Mouse (Mus musculus) liver, postnatal 0 days (tissue): ENCODE results near the gene Gm28043. TPM values are rescaled to one million over a fixed set of nuclear protein-coding genes. Genes with fewer than 3 reads are reported as not detected.
"Not testable (repeated sequence)": the region's sequence is repeated elsewhere in the genome, so short reads cannot be mapped to it uniquely, and the experiment has no call there.

ENCODE experiments used
- ATAC-seq: fragments of 200-750 bp; cut with Nextera tagmentation; 2 replicates; pipeline ENCODE4 v1.8.0; 2017; ENCODE audit warnings: mild to moderate bottlenecking, moderate library complexity
- DNase-seq: peaks from one replicate; pipeline ENCODE4 v3.0.0-alpha.2; 2016
- H3K27ac ChIP-seq: fragments of 300-500 bp; sonication (generic); 2 replicates; pipeline ENCODE4 v1.5.1; 2014; ENCODE audit warnings: antibody characterized with exemption, moderate library complexity, mild to moderate bottlenecking, low read depth
- H3K27me3 ChIP-seq: fragments of 300-500 bp; sonication (generic); 2 replicates; pipeline ENCODE4 v1.6.1; 2014; ENCODE audit warnings: low read length, control low read depth, mixed read lengths; ENCODE audit not compliant: insufficient read depth
- H3K36me3 ChIP-seq: fragments of 300-500 bp; sonication (generic); replicated peaks from 2 replicates; pipeline ENCODE4 v1.6.1; 2014; ENCODE audit warnings: mild to moderate bottlenecking, control low read depth, low read length, moderate library complexity, mixed read lengths; ENCODE audit not compliant: insufficient read depth
- H3K4me1 ChIP-seq: fragments of 300-500 bp; sonication (generic); 2 replicates; pipeline ENCODE4 v1.6.1; 2014; ENCODE audit warnings: antibody characterized with exemption, mild to moderate bottlenecking, control low read depth; ENCODE audit not compliant: insufficient read depth
- H3K4me2 ChIP-seq: fragments of 300-500 bp; sonication (generic); 2 replicates; pipeline ENCODE4 v1.6.1; 2014; ENCODE audit warnings: low read depth, mild to moderate bottlenecking, low read length, moderate library complexity, mixed read lengths
- H3K4me3 ChIP-seq: fragments of 300-500 bp; sonication (generic); 2 replicates; pipeline ENCODE4 v1.5.1; 2014; ENCODE audit warnings: low read depth, low read length
- H3K9ac ChIP-seq: fragments of 300-500 bp; sonication (generic); replicated peaks from 2 replicates; pipeline ENCODE4 v1.6.1; 2014; ENCODE audit warnings: mild to moderate bottlenecking, moderate library complexity
- H3K9me3 ChIP-seq: fragments of 300-500 bp; sonication (generic); 2 replicates; pipeline ENCODE4 v1.6.1; 2016; ENCODE audit warnings: mild to moderate bottlenecking, control low read depth, low read length, mixed read lengths
- CTCF ChIP-seq: sonication (generic); IDR thresholded peaks from 2 replicates; pipeline ENCODE4 v1.5.1; 2016; ENCODE audit warnings: antibody characterized with exemption, low read depth
- EP300 ChIP-seq: IDR thresholded peaks from 2 replicates; pipeline ENCODE4 v1.6.1; 2016; ENCODE audit warnings: antibody characterized with exemption, low read depth, mild to moderate bottlenecking
- WGBS: fragments of 180-500 bp; shearing (Covaris S2); extraction: QIAGEN DNeasy Blood & Tissue Kit; methylation state at CpG from one replicate; pipeline ENCODE4 v1.1.7; 2014; ENCODE audit not compliant: insufficient replicate concordance; 5-methylcytosine and 5-hydroxymethylcytosine counted together
- polyA plus RNA-seq: library from polyadenylated mRNA; unstranded; fragments of >200 nt; fragmentation: Nextera tagmentation; extraction: Ambion mirVana; gene quantifications from 2 replicates; pipeline ENCODE4 v1.2.1, GENCODE M21; 2015

Gm28043 gene
- polyA plus RNA-seq, 1 experiment from 2014 or later, result 0.69 TPM

DNA sequence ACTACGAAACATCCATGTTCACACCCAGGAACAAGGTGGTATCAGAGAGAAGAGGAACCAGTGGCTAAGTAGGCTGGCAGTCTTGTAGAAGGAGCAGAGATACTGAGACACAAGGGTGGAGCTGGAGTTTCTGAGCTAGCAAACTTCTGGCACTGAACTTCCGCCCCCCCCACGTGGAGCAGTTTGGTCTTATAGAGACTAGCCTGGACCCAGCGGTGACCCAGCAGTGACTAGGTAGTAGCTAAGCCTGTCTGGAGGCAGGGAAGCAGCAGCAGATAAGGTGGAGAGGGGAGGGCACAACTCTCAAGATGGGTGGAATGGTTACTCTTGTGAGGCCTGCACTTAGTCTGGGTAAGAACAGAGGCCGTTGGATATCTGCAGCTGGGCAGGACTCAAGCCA, 94.1 kb downstream of the Gm28043 start:
- Histone ChIP-seq H3K9me3 (no peaks in the 10 kb centered on the region), H3K9ac (peak overlapping the region; percentile 16; the same call in 1 of the 2 replicates), H3K36me3 (peaks cover 7% of the 10 kb centered on the region), H3K4me2 (no peak overlapping the region), H3K27ac (no peak overlapping the region), H3K4me3 (no peak overlapping the region), H3K4me1 (peaks cover 5% of the 10 kb centered on the region; the same call in 1 of the 2 replicates), H3K27me3 (no peaks in the 10 kb centered on the region)
- WGBS, result 46% methylated on average over 5 of the region's 5 CpGs
- ATAC-seq, result no peak
- no peak for DNase-seq
- TF ChIP-seq EP300 (no peak), CTCF (no peak)

DNA sequence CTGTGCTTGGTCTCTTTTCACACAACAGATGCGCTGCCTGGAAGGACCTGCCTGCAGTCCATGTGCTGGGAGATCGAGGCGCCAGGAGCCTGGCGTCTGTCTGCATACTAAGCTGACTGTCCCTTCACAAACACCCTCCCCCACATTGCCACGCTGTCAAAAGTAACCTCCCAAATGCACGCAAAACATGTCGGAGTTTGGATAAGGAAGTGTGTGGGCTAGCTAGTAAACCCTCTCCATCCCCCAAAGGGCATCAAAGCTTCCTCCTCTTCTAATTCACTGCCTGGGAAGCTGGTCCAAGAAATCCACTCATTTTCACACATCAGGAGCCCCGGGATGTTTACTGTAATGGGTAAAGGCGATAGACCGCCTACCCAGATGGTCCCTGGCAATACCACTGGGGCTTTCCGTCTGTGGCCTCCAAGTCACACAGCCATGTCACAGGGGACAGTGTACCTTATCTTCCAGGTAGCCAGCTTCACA, 95.9 kb downstream of the Gm28043 start:
- Histone ChIP-seq H3K27ac (no peak overlapping the region), H3K27me3 (no peaks in the 10 kb centered on the region), H3K4me3 (no peak overlapping the region), H3K4me1 (peaks cover 5% of the 10 kb centered on the region; the same call in 1 of the 2 replicates), H3K36me3 (no peaks in the 10 kb centered on the region), H3K9me3 (no peaks in the 10 kb centered on the region), H3K9ac (no peak overlapping the region), H3K4me2 (no peak overlapping the region)
- TF ChIP-seq CTCF (no peak), EP300 (no peak)
- ATAC-seq (no peak), DNase-seq (no peak)
- 74% methylated on average over 11 of the region's 11 CpGs for WGBS

DNA sequence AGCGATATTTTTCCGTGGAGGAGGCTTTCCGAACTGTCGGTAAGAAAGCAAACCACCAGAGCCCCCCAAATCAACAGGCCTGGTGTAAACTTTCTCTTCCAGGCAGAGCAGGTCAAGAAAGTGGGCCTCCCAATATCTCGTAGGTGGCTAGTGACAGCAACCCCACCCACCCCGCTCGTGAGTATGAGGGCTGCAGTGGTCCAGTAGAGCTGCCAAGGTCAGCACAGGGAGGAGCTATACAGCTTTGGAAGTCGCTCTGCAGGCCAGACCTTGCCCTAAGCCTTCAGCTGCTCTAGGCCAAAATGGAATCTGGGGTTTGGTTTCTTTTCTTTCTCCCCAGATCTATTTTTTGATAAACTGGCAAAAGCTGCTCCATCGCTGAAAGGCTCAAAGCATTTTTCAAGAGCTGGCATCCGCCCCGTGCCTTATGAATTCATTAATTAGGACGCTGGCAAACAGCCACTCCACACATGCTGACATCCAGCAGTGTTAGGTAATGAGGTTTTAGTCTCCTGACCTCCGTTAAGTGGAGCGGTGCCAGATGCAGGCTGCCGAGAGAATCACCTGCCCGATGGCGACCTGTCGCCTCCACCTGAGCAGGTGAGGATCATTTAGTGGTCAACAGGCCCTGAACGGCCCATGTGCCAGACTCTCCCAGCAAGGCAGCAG, 96.5 kb downstream of the Gm28043 start:
- TF ChIP-seq CTCF (no peak), EP300 (no peak)
- no peak overlapping the region for H3K4me2 ChIP-seq
- H3K27me3 ChIP-seq, result no peaks in the 10 kb centered on the region
- DNase-seq (peak; percentile 48), ATAC-seq (peak; percentile 59)
- WGBS, result 71% methylated on average over 19 of the region's 19 CpGs
- peaks cover 9% of the 10 kb centered on the region for H3K4me1 ChIP-seq
- no peak overlapping the region for H3K9ac ChIP-seq
- H3K4me3 ChIP-seq, result no peak overlapping the region
- no peaks in the 10 kb centered on the region for H3K9me3 ChIP-seq
- no peaks in the 10 kb centered on the region for H3K36me3 ChIP-seq
- no peak overlapping the region for H3K27ac ChIP-seq

DNA sequence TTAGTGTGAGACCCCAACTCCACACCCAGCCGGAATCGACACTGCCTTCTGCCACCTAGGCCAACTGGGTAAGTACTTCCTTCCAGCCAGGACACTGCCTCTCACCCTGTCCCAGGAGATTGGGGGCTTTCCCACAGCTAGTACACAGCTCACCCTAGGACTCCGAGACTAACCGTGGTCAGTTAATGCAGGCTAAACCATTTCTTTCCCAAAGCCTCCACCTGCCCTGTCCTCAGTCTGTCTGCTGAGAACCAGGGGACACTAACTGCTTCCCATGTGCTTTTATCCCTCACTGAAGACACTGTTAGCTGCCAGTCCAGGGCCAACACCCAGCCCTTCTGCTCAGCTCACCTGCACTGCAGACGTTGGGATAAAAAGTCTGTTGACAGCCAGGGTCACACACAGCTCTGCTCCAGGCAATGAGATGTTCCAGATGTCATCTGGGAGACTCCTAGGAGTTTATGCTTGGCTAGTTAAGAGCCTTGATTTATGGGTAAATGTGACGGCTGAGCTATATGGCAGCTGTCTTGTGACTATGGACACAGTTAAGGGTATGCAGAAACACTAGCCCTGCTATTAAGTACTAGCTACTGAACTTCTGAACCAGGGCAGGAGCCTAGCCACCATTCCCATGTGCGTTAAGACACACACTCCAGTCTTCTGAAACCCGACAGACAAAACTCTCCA, 97.2 kb downstream of the Gm28043 start:
- H3K9me3 ChIP-seq, result no peaks in the 10 kb centered on the region
- H3K36me3 ChIP-seq, result no peaks in the 10 kb centered on the region
- WGBS, result 77% methylated on average over 8 of the region's 8 CpGs
- no peak overlapping the region for H3K4me2 ChIP-seq
- TF ChIP-seq EP300 (no peak), CTCF (no peak)
- no peak overlapping the region for H3K27ac ChIP-seq
- H3K9ac ChIP-seq, result no peak overlapping the region
- no peak overlapping the region for H3K4me3 ChIP-seq
- H3K27me3 ChIP-seq, result no peaks in the 10 kb centered on the region
- no peak for DNase-seq
- H3K4me1 ChIP-seq, result peaks cover 14% of the 10 kb centered on the region
- ATAC-seq, result no peak

DNA sequence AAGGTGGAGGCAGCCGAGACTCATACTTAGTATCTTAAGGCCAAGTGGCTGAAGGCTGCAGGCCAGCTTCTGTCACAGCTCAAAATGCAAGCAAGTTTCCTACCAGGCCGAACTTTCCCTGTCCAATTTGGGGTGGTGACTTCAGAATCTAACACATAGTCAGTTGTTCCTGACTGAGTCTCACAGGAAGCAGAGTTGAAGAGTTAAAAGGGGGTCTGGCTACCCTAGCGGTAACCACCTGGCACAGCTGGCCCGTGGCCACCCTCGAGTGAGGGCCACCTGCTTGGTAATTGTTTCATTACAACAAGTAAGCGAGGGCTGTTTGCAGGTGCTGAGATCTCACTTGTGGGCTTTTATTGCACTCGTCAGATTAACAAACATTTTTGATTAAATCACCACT, 97.9 kb downstream of the Gm28043 start:
- Histone ChIP-seq H3K27me3 (no peaks in the 10 kb centered on the region), H3K4me2 (no peak overlapping the region), H3K9ac (no peak overlapping the region), H3K27ac (no peak overlapping the region), H3K4me3 (no peak overlapping the region), H3K36me3 (no peaks in the 10 kb centered on the region), H3K9me3 (no peaks in the 10 kb centered on the region), H3K4me1 (peaks cover 18% of the 10 kb centered on the region)
- DNase-seq (no peak), ATAC-seq (no peak)
- no peak for TF ChIP-seq EP300
- no peak for TF ChIP-seq CTCF
- 76% methylated on average over 7 of the region's 7 CpGs for WGBS

DNA sequence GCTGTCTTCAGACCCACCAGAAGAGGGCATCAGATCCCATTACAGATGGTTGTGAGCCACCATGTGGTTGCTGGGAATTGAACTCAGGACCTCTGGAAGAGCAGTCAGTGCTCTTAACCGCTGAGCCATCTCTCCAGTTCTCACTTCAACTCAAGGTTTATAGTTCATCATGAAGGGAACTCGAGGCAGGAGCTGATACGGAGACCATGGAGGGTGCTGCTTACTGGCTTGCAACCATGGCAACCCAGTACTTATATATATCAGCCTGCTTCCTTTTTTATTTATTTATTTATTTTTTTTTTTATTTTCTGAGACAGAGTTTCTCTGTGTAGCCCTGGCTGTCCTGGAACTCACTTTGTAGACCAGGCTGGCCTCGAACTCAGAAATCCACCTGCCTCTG, 99.1 kb downstream of the Gm28043 start:
- not testable (repeated sequence) for ATAC-seq, H3K9me3 ChIP-seq, H3K36me3 ChIP-seq, H3K9ac ChIP-seq, H3K27ac ChIP-seq, H3K4me2 ChIP-seq, DNase-seq, H3K4me3 ChIP-seq, H3K27me3 ChIP-seq
- WGBS, result 87% methylated on average over 4 of the region's 4 CpGs
- H3K4me1 ChIP-seq, result peaks cover 18% of the 10 kb centered on the region
